Mouse (Mus musculus): ENCODE data around the gene Tollip.
"Not testable (repeated sequence)": the region's sequence is repeated elsewhere in the genome, so short reads cannot be mapped to it uniquely, and the experiment has no call there.

Gene Tollip

DNA sequence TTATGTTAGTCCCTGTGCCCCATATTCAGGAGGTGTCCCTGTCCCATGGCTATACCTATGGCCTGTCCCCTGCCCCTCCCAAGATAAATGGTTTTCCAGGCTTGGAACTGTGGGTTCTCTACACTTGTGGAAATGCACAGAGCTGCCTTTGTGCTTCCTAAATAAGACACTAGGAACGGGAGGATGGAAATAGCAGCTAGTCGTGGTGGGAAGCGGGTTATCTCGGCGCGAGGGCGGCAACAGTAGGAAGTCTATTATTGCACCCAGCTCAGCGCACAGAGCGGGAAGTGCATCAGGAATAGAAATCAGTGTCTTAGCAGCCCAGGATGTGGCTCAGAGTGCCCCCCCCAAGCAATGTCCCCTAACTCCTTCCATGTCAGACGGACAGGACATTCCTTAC, 10.3 kb upstream of the Tollip start:
- no peak for DNase-seq (ENCODE audit: low spot score)

DNA sequence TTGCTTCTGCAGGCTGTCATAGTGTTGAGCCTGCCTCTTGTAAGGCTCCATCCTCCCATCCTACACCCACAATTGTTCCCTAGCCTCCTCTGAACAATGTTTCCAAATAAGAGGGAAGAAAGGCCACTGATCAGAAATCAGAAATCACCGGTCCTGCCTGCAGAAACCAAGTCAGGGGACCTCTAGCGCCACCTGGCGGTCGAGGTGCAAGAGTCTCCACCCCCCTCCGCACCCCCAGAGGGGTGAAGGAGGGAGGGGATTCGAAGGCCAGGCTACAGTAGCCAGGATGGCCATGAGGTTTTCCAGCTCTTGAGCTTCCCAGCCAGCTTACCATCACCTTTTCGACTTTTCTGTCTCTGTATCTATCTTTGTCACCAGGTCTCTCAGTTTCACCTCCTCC, 6.6 kb upstream of the Tollip start:
- DNase-seq (ENCODE audit: low spot score): peak; percentile 70

DNA sequence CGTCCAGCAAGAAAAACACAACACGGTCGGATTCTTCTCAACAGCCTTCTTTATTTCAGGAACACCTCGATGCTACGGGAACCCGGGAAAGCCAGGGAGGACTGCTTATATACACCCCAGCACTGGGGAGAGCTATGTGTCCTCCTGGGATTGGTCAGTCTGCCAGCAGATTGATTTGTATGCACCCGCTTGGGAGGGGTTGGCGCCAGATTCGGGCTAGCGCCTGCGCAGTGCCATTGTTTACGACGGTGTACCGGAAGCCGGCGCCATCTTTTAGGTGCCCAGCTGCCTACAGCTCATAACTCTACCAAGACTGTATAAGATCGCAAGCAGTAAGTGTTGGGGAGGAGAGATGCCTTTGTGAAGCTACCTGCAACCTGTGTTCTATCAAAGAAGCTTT, 5.8 kb upstream of the Tollip start:
- DNase-seq (ENCODE audit: low spot score): not testable (repeated sequence)

DNA sequence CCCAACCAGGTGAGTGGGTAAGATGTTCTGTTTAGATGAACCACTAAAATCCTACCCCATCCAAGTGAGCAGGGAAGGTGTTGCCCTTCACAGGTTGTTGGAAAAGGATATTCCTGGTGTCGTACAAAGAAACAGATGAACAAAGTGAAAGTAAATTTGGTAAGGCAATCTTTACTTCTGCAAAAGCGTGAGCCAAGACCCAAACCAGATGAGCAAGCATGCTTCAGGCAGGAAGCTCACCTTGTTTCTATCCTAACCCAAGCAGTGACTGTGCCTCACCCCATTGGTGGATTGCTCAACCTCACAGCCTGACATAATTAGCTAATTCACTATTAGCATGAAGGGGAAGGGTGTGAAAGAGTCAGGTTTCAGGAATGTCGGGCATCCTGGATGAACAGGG, 7.0 kb downstream of the Tollip start:
- no peak for DNase-seq (ENCODE audit: low spot score)

DNA sequence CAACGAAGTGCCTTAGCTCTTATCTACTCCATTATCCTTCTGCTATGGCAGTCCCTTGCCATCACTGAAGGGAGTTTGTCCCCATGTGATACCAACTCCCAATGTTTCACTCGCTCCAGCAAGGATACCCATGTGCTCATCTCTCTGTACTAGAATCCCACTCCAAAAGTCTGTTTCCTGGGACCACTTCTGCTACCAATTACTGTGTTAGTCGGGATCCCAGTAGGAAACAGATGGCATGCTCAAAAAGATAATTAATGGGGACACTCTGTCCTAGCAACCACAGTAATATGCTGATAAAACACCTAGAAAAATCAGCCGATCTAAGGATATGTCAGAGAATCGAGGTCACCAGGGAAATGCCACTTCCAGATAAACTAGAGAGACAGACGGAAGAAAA, 9.7 kb downstream of the Tollip start:
- no peak for DNase-seq (ENCODE audit: low spot score)

DNA sequence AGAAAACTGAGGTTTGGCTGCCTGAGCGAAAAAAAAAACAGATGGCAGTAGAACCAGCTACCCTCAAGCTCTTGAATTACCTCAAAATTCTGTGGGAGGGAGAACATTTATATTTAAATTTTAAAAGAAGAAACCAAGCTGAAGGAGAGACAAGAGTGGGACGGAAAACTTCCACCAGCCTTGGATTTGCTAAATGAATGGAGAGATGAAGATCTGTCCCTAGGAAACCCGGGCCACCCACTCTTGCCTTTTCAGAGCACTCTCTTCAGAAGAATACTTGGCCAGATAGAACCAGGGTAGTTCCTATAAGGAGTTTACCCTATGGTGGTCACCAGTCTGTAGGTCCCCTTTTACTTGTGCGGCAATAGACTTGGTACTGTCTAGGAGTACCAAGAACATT, 15.5 kb downstream of the Tollip start:
- no peak for DNase-seq (ENCODE audit: low spot score)

DNA sequence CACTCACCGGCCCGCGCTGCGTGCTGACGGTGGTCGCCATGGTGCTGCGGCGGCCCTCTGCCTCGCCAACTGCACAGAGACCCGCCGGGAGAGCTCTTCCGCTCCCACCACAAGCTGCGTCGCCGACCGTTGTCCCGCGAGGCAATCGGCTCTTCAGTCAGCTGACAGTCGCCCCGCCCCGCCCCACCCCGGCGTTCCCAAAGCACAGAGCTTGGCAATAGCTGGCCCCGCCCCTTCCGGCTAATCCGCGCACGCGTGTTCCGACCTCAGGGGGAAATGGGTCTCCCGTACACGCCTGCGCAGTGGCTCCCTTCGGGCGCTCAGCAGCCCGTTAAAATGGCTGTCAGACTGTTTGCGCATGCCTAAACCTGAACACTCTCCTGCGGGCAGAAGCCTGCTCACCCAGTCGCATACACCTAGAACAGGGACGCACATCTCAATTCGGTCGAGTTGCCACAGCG, 16.0 kb downstream of the Tollip start:
- DNase-seq (ENCODE audit: low spot score): peak; percentile 99

DNA sequence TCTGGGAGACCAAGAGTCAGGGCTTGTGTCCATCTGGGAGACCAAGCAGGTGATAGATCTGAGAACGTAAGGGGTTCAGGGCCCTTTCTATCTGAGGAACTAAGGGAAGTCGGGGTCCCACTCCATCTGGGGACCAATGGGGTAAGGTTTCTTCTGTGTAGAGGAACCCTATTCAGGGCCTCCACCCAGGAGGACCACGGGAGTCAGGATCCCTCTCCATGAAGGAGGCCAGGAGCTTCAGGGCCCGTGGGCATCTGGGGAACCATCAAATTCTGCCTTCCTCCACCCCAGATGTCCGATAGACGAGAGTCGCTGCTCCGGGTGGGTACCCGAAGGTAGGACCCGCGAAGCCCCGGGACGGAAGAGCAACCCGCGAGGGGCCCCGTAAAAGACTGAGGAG, 16.5 kb downstream of the Tollip start:
- DNase-seq (ENCODE audit: low spot score): no peak

DNA sequence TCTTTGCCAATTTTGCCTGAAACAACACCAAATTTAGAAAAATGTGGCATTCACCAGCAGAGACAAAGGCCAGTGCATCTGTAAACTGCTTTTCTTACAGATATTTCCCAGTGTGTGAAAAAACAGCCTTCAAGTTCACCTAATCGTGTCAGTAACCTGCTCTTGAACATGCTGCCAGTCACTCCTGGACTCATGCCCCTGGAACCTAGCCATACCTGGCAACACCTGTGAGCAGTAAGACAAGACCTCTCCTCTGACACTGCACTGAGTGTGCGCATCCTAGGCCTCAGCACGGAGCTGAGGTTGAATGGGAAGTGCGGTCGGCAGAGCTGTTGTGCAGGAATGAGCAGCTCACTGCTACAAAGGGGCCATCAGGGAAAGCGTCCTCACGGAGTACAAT, 26.2 kb downstream of the Tollip start:
- DNase-seq (ENCODE audit: low spot score): no peak

DNA sequence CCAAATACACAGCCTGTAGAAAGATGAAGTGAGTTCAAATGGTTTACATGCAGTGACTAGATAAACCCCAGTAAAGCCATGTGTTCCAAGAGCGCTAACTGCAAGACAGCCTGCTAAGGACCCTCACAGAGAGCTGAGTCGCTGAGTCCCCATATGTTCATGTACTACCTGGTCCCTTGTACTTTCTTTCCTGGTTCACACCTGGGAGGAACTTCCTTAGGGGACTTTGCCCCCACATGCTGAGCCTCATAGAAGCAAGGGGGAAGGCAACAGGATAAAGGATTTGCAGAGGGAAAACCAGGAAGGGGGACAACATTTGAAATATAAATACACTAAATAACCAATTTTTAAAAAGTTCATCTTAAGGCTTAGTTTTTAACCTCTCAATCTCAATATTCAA, 39.5 kb downstream of the Tollip start:
- no peak for DNase-seq (ENCODE audit: low spot score)

DNA sequence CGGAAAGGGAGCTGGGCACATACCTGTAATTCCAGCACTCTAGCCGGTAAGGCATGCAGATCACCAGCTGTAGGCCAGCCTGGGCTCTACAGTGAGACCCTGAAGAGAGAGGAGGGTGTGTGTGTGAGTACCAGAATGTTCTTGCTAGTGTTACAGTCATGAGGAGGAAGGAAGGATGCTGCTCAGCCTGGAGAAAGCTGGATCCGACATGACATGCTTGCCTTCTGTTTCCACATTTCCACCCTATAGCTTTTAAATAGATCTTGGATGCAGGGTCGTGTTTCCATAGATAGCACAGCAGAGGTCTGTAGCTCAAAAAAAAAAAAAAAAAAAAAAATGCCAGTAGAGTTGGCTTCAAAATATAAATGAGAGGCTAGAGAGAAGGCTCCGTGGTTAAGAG, 43.4 kb downstream of the Tollip start:
- DNase-seq (ENCODE audit: low spot score): no peak

DNA sequence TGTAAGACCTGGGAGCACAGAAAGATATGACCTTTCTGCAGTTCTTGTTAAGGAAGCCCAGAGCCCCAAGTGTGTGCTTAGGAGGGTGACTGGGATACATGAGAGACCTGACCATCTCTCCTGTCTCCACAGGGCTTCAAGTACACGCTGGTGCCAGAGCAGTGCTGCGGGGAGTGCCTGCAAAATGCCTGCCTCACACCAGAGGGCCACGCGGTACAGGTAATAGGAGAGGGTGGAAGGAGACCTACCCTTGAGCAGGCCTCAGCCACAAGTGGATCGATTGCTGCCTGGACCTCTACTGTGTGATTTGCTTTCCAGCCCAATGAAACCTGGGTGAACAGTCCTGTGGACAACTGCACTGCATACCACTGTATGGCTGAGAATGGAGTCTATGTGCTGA, 47.8 kb downstream of the Tollip start:
- DNase-seq (ENCODE audit: low spot score): no peak

DNA sequence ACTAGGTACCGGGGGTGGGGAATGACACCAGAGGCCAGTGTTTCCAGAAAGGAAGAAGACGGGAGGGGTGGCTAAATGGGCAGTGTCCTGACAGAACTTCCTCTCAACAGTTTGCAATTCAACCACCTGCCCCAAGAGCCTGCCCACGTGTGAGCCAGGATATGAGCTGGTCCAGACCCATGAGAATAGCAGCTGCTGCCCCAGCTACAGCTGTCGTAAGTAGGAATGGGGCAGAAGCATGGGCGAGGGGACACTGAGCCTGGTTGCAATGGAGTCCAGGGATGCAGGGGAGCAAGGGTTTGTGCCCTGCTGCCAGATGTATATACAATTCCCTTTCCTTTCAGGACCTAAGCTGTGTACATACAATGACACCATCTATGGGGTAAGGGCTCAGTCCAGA, 48.7 kb downstream of the Tollip start:
- no peak for DNase-seq (ENCODE audit: low spot score)

DNA sequence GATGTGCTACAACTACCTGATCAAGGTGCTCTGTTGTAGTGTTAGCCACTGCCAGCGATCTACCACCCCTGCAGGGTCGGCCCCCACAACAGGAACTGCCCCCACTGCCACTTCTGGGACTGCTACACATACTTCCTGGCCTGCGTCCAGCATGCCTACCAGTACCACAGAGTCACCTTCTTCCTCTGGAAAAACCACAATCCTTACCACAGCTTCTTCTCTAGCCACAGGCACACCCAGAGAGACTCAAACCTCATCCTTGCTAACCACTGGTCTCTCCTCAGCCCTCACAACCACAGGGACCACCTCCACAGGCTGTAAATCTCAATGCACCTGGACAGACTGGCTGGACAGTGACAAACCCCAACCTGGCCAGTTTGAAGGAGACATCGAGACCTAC, 57.3 kb downstream of the Tollip start:
- no peak for DNase-seq (ENCODE audit: low spot score)

DNA sequence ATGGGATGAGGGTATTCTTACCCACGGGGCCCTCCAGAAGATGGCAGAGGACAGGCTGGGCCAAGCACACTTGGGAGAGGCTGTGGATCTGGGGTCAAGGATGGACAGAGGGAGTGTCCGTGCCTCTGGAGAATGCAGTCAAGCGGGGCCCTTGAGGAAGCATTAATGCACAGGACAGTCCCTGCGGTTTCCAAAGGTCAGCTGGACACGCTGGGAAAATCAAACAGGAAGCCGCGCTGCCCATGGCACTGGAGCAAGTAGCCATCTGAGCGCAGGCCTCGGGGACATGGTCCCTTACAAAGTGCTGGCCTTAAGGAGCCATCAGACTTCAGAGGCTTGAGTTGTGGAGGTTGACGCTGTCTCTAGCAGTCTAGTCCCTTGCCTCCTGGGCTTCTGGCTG, 78.0 kb downstream of the Tollip start:
- no peak for DNase-seq (ENCODE audit: low spot score)

DNA sequence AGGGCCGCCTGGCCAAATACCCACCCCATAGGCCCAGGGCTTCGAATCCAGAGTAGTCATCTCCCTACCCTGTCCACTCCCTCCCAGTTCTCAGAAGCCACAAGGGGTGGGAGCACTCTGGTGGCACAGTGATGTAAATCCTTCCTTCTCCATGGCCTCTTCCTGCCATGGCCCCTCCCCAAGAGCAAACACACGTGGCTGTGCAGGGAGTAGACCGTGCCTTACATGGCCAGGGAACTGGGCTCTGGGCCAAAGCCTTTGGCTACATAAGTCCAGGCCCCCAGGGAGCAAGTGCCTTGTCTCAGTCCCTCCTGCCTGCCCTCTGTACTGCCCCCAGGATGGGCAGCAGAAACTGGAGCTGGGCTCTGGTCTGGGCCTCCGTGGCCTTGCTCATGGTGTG, 79.5 kb downstream of the Tollip start, which contains the start of gene Muc5b:
TSS of gene Muc5b (plus strand) at position 292 of the 400 bp plus-strand sequence.
- no peak for DNase-seq (ENCODE audit: low spot score)

DNA sequence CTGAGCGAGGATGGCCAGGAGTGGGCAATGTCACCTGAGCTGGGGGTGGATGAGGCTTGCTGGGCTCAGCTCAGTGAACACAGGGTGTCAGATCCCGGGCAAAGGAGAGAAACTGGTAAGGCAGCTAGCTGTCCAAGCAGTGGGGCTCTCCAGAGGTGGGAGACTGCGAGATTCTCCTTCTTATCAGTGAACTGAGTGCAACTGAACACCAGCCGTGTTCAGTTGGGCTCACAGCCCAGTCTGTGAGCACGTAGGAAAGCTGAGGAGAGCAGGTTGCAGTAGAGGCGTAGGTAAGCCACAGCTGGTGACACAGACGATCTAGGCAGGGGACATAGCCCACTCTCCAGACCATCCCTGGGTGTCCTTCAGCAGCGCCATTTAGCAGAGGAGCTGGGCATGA, 81.9 kb downstream of the Tollip start:
- DNase-seq (ENCODE audit: low spot score): no peak

DNA sequence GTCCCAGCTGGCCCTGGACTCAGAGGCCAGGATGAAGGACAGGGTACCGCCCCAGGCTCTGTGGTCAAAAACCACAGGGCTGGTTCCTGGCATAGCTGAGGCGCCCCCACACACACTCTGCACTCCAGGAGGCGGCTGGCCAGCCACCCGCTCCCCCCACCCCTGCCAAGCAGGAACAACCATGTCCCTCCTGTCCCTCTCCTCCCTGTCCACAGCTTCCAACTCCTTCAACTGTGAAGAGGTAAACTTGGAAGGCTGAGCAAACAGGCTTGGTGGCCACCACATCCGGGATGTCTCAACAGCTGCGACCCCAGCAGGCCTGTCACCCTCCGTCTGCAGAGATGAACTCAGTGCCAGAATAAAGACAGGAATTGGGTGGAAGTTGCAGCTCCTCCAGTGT, 82.4 kb downstream of the Tollip start:
- DNase-seq (ENCODE audit: low spot score): no peak

Data from ovary, postnatal 14 days (tissue).